Mouse (Mus musculus) midbrain, postnatal 0 days (tissue): ENCODE measurements at regions not wholly inside any gene's neighbourhood (a gene's known extent, or its start where the extent isn't known, plus 50 kb on each side); places are given as distances from the start of the nearest gene placed in this dataset.

Experiments used
- ATAC-seq: fragments of 200-750 bp; cut with Nextera tagmentation; 2 replicates; pipeline ENCODE4 v1.8.0; 2017; ENCODE audit warnings: moderate number of reproducible peaks, mild to moderate bottlenecking, moderate TSS enrichment, moderate library complexity; ENCODE audit not compliant: low FRiP score
- DNase-seq: peaks from one replicate; pipeline ENCODE4 v3.0.0-alpha.2; 2015; ENCODE audit warnings: low spot score
- H3K27ac ChIP-seq: fragments of 300-500 bp; sonication (generic); 2 replicates; pipeline ENCODE4 v1.5.1; 2014; ENCODE audit warnings: low read depth, mild to moderate bottlenecking, low read length, mixed read lengths
- H3K27me3 ChIP-seq: fragments of 300-500 bp; sonication (generic); 2 replicates; pipeline ENCODE4 v1.6.1; 2014; ENCODE audit warnings: low read length, control low read depth, mixed read lengths; ENCODE audit not compliant: insufficient read depth
- H3K36me3 ChIP-seq: fragments of 300-500 bp; sonication (generic); 2 replicates; pipeline ENCODE4 v1.6.1; 2014; ENCODE audit warnings: low read length, control low read depth, mixed read lengths; ENCODE audit not compliant: insufficient read depth
- H3K4me1 ChIP-seq: fragments of 300-500 bp; sonication (generic); 2 replicates; pipeline ENCODE4 v1.6.1; 2014; ENCODE audit warnings: mild to moderate bottlenecking, control low read depth, antibody characterized with exemption, low read length, mixed read lengths; ENCODE audit not compliant: insufficient read depth
- H3K4me2 ChIP-seq: fragments of 300-500 bp; sonication (generic); 2 replicates; pipeline ENCODE4 v1.6.1; 2014; ENCODE audit warnings: low read depth, mild to moderate bottlenecking, low read length, mixed read lengths; ENCODE audit not compliant: poor library complexity, severe bottlenecking
- H3K4me3 ChIP-seq: fragments of 300-500 bp; sonication (generic); 2 replicates; pipeline ENCODE4 v1.5.1; 2014; ENCODE audit warnings: low read depth, mild to moderate bottlenecking, low read length, moderate library complexity
- H3K9ac ChIP-seq: fragments of 300-500 bp; sonication (generic); replicated peaks from 2 replicates; pipeline ENCODE4 v1.6.1; 2014; ENCODE audit warnings: mild to moderate bottlenecking, low read length, moderate library complexity, mixed read lengths; ENCODE audit not compliant: poor library complexity, severe bottlenecking
- H3K9me3 ChIP-seq: fragments of 300-500 bp; sonication (generic); 2 replicates; pipeline ENCODE4 v1.6.1; 2016; ENCODE audit warnings: low read length, control low read depth
- CTCF ChIP-seq: IDR thresholded peaks from 2 replicates; pipeline ENCODE4 v1.5.1; 2016; ENCODE audit warnings: antibody characterized with exemption, mild to moderate bottlenecking
- WGBS: fragments of 180-500 bp; shearing (Covaris S2); extraction: QIAGEN DNeasy Blood & Tissue Kit; methylation state at CpG from one replicate; pipeline ENCODE4 v1.1.7; 2014; 5-methylcytosine and 5-hydroxymethylcytosine counted together

DNA sequence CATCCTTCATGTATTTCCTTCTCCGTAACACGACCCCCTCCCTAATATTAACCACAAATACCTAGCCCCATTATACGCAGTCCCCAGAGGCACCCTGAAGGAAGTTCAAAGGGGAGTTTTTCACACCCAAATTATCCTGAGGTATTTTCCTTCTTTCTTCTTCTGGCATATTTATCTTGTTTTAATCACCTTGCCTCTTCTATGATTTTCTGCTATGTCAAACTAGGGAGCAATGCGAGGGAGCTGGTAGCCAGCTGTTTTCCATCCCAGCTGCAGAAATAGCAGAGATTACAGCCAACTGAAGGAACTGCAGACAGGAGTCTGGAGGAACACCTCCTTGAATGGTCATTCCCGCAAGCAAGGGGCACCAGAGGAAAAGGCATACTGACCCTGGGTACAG lies 155.7 kb downstream of the Dkk1 start:
- Histone ChIP-seq H3K4me3 (no peak overlapping the region), H3K9me3 (no peaks in the 10 kb centered on the region), H3K36me3 (no peaks in the 10 kb centered on the region), H3K27ac (no peak overlapping the region), H3K9ac (no peak overlapping the region), H3K4me1 (no peaks in the 10 kb centered on the region), H3K27me3 (no peaks in the 10 kb centered on the region), H3K4me2 (no peak overlapping the region)
- no peak for TF ChIP-seq CTCF
- DNase-seq = no peak
- ATAC-seq = no peak
- WGBS = 71% methylated on average over 5 of the region's 5 CpGs

DNA sequence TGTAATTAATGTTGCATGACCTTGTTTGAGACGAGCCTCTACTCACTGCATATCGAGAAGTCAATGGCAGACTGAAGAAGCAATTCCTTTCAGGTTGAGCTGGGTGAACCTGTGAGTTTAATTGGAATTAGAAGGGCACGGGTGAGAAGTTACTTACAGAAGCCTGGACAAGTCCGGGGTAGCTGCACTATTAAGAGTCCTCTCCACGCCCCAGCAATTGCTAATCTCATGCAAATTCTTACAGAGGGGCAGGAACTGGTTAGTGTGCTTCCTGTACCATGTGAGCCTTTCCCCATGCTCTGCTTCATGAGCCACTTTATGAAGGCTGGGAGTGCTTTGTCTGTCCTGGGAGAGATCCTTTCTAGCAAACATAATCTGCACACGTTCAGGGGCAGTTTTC lies 142.5 kb downstream of the Dkk1 start:
- no peak overlapping the region for H3K9ac ChIP-seq
- no peaks in the 10 kb centered on the region for H3K36me3 ChIP-seq
- H3K9me3 ChIP-seq = no peaks in the 10 kb centered on the region
- H3K4me3 ChIP-seq = no peak overlapping the region
- 55% methylated on average over 6 of the region's 6 CpGs for WGBS
- H3K27me3 ChIP-seq = no peaks in the 10 kb centered on the region
- no peak overlapping the region for H3K27ac ChIP-seq
- no peak for DNase-seq
- no peak for ATAC-seq
- TF ChIP-seq CTCF = no peak
- H3K4me2 ChIP-seq = no peak overlapping the region
- H3K4me1 ChIP-seq = no peaks in the 10 kb centered on the region

DNA sequence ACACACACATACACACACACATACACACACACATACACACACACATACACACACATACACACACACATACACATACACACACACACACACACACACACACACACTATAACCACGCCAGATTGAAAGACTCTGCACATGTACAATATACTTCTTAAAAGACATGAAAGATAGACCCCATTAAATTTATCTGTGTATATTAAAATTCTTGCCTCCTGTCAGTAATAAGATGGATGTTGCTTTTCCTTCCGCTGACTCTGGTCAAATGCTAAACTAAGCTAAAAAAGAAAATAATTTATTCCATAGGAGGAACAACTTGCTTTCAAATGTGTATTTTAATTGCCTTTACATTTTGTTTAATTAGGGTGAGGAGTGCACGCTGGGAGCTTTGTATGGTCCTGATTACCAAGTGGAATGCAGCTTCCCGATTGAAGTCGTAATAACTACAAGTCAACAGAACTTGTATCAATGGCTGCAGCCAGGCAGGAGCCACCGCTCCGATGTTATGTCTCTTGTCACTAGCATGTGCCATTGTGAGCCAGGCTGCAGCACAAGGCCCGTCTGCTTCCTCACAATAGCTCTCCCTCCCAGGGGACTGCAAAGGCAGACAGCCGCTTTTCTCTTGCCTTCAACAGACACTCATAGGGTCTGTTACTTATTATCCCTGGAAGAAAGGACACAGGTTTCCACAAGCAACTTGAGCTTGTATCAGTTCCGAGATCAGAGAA lies 129.7 kb downstream of the Dkk1 start:
- H3K4me2 ChIP-seq = peak overlapping the region; percentile 18; the same call in 1 of the 2 replicates
- WGBS = 13% methylated on average over 10 of the region's 10 CpGs
- TF ChIP-seq CTCF = no peak
- H3K27ac ChIP-seq = no peak overlapping the region
- ATAC-seq = no peak
- no peak overlapping the region for H3K9ac ChIP-seq
- H3K9me3 ChIP-seq = no peaks in the 10 kb centered on the region
- no peaks in the 10 kb centered on the region for H3K36me3 ChIP-seq
- no peak overlapping the region for H3K4me3 ChIP-seq
- DNase-seq = peak; percentile 76
- H3K4me1 ChIP-seq = no peaks in the 10 kb centered on the region
- H3K27me3 ChIP-seq = no peaks in the 10 kb centered on the region

DNA sequence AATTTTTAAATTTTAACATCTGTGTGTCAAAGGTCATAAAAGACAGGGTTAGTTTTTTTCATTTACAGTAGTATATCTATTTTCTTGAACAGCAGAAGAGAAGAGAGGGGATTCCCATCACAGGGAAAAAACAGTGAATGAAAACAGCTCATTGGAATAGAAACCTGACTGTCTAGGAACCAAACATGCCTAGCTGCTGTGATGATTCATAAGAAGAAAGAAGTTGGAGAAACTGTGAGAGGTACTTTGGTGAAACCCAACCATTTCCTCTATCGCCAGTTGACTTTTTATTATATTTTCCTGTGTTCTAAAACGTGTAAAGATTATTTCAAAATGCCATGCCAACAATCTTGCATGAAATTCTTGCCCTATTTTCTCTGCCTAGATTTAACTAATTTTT lies 123.8 kb downstream of the Dkk1 start:
- H3K4me1 ChIP-seq = no peaks in the 10 kb centered on the region
- H3K4me2 ChIP-seq = no peak overlapping the region
- H3K36me3 ChIP-seq = no peaks in the 10 kb centered on the region
- no peak overlapping the region for H3K27ac ChIP-seq
- H3K9me3 ChIP-seq = no peaks in the 10 kb centered on the region
- WGBS = 91% methylated on average over 2 of the region's 2 CpGs
- ATAC-seq = no peak
- no peak for DNase-seq
- no peak overlapping the region for H3K9ac ChIP-seq
- no peak for TF ChIP-seq CTCF
- no peaks in the 10 kb centered on the region for H3K27me3 ChIP-seq
- no peak overlapping the region for H3K4me3 ChIP-seq

DNA sequence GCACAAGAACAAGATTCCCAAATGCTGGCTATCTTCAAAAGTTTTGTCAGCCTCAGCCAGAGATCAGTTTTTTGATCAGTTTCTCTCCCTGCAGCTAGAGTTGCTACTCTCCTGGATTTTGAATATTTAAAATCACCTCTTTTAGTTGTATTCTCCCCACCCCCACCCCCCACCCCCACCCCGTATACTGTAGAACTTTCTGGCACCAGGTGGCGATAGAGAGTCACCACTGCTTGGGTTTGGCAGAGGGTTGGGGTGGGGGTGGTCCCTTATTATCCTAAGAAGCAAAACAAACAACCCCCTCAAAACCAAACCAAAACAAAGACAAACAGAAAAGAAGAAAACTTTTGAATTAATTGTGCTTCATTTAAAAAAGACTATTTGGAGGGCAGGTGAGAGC lies 122.0 kb downstream of the Dkk1 start:
- TF ChIP-seq CTCF = peak; percentile 47
- no peaks in the 10 kb centered on the region for H3K9me3 ChIP-seq
- H3K27me3 ChIP-seq = no peaks in the 10 kb centered on the region
- H3K27ac ChIP-seq = no peak overlapping the region
- H3K4me3 ChIP-seq = no peak overlapping the region
- 0% methylated on average over 2 of the region's 2 CpGs for WGBS
- ATAC-seq = no peak
- no peaks in the 10 kb centered on the region for H3K36me3 ChIP-seq
- H3K9ac ChIP-seq = no peak overlapping the region
- no peaks in the 10 kb centered on the region for H3K4me1 ChIP-seq
- peak; percentile 15 for DNase-seq
- H3K4me2 ChIP-seq = no peak overlapping the region

DNA sequence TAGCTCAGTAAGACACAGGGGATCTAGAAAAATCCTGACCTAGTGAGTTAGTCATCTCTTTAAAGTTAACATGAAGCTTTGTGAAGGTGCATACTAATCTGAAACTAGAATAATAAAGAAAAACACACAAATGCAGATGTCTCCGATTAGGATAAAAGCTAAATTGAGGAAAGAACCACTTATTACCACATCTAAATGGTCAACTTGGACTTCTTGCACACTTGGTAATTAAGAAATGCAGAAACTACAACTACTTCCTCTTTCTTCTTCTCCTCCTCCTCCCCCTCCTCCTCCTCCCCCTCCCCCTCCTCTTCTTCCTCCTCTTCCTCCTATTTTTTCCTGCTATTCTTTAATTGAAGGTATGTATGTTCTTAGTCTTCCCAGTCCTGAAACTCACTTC lies 116.3 kb downstream of the Dkk1 start:
- Histone ChIP-seq H3K9me3 (no peaks in the 10 kb centered on the region), H3K4me3 (no peak overlapping the region), H3K4me2 (no peak overlapping the region), H3K36me3 (no peaks in the 10 kb centered on the region), H3K9ac (no peak overlapping the region), H3K4me1 (no peaks in the 10 kb centered on the region), H3K27me3 (no peaks in the 10 kb centered on the region), H3K27ac (no peak overlapping the region)
- DNase-seq (no peak), ATAC-seq (no peak)
- no peak for TF ChIP-seq CTCF
- WGBS = 94% methylated on average over 1 of the region's 1 CpGs
